Mouse (Mus musculus) natural killer cell, adult 2 months (primary cell): Measurements from ENCODE around the gene Moxd1.
"Not testable (repeated sequence)": the region's sequence is repeated elsewhere in the genome, so short reads cannot be mapped to it uniquely, and the experiment has no call there.

Experiments used
- DNase-seq, 2 experiments: peaks; one replicate each; pipeline ENCODE4 v3.0.0; 2022; ENCODE audit warnings: low spot score in 2 of 2

The Moxd1 gene

GRCm38 (mm10) chr10:24271077-24271637, 47.8 kb downstream of the Moxd1 start:
- DNase-seq = no peak

DNA sequence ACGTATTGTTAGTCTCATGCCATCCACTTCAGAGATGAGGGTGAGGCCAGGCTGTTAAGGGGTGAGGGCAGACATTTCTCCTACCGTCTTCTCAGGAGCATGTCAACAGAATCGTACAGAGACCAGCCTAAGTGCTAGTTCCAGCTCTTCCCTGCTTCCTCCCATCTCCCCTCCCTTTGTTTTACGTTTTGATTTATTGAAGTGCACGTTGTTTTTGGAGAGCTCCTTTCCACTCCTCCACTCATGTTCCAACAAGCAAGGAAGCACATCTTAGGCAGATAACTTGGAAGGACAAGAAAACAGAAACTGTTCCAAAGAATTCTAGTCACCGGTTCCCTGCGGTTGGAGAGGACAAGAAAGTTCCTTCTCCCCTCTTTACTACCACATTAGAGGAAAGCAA, 52.9 kb downstream of the Moxd1 start:
- no peak for DNase-seq

- no peak for DNase-seq
These were observed 59.3 kb downstream of the Moxd1 start for GRCm38 (mm10) chr10:24282650-24283049.

GRCm38 (mm10) chr10:24291611-24292010, 68.3 kb downstream of the Moxd1 start:
- peak in 1 of 2 experiments; percentile 12 for DNase-seq

- peak in 1 of 2 experiments; percentile 6 for DNase-seq
These were observed 69.4 kb downstream of the Moxd1 start for GRCm38 (mm10) chr10:24292671-24293070.

GRCm38 (mm10) chr10:24296608-24297007, 73.3 kb downstream of the Moxd1 start:
- no peak for DNase-seq

DNA sequence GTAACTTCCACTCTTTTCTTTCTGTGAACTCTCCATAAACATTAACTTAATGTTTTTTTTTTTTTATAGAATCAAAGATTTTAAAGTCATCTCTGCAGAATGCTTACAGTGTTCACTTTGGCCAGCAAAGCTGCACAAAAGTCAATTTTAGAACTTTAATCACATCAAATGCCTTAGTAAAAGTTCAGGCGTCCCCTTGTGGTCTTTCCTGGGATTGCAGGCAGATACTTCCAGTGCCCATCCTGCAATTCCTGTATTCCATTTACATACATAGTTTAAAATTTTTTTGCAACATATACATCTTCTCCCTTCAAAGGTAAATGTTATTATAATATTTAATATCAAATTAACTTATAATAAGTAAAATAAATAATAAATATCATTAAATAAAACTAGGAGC, 74.5 kb downstream of the Moxd1 start:
- no peak for DNase-seq

- DNase-seq = peak; percentile 26 to 41
These were observed 75.2 kb downstream of the Moxd1 start for GRCm38 (mm10) chr10:24298260-24299244.

DNA sequence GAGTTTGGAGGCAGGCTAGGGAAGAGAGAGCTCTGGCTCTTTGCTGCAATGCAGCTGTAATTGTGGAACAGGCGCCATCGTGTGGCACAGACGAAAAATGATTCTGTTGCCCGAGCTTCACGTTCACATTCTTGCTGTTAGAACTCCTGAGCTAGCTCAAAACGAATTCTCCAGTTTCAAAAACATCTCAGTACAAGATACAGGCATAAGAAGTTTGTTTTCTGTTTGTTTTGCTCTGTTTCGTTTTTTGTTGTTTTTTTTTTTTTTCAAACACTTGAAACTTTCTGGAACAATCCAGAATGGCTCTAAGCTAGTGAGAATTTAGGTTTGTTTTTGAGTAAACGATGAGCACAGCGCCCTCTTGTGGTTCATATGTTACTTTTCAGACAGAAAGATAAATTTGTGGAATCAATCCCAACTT, 88.9 kb downstream of the Moxd1 start:
- DNase-seq = peak; percentile 50

- no peak for DNase-seq
These were observed 94.0 kb downstream of the Moxd1 start for GRCm38 (mm10) chr10:24317126-24317836.

GRCm38 (mm10) chr10:24320326-24320725, 97.0 kb downstream of the Moxd1 start:
- DNase-seq = no peak

- DNase-seq = no peak
These were observed 99.7 kb downstream of the Moxd1 start for GRCm38 (mm10) chr10:24323066-24323465.

GRCm38 (mm10) chr10:24327265-24327664, 103.9 kb downstream of the Moxd1 start:
- DNase-seq = not testable (repeated sequence)

DNA sequence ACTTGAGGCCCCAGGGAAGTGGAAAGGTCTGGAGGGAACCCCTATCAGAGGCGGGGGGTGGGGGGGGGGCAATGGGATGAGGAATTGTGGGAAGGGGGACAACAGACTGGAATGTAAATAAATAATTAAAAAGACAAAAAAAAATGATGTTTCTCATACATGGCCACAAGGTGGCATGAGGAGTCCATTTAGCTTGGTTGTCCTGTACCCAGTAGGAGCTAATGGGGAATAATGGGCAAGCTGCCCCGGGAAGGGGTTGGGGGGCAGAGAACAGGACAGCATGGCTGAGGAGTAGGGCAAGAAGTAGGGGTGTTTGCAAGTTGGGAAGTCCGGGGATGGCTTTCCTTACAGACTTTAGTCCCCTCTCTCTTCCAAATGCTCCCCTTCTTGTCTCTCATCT, 109.5 kb downstream of the Moxd1 start:
- DNase-seq = no peak

DNA sequence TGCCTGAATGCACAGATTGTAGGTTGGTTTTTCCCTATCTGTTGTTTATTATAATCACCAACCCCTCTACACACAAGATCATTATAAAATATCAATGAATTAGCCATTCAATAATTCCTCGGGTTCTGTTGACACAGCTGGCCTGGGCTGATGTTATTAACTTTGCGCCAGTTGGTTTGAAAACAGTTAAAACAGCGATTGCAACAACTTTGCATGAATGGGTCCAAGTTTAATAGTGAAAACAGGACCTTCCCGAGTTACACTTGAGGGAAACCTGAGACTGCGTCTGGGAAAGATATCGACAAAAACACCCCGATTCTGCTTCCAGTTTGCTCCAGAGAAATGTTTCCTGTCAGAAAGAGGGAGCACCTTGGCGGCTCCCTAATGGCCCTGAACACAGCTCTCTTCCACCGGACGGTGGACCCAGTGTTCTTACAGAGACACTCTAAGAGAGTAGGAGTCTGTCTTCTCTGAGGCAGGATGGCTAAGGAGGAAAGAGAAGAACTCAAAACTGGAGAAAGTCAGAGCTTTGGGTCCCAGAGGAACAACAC, 116.4 kb downstream of the Moxd1 start:
- DNase-seq = no peak

- no peak for DNase-seq
These were observed 117.4 kb downstream of the Moxd1 start for GRCm38 (mm10) chr10:24340551-24341213.

- no peak for DNase-seq
These were observed 117.9 kb downstream of the Moxd1 start for GRCm38 (mm10) chr10:24341214-24341589.

DNA sequence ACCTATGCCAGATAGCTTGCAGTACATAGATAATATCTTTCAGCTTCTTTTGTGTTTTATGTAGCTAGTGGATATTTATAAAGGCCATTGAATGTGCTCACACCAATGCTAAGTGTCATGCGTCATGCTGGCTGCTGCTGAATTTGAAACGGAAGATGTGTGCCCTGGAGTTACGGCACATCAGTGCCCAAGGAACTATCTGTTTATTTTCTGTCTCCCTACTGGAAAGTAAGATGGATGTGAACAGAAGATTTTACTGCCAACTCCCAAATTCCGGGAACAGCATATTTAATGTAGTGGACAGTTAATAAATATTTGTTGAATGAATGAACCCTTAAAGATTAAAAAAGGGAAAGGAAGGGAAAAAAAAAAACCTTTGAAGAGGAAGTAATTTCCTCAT, 119.8 kb downstream of the Moxd1 start:
- no peak for DNase-seq
